Mouse (Mus musculus) mouse embryonic stem cell (cell line): ENCODE measurements around the gene Trim8.

Experiments
- in situ Hi-C, 2 experiments: fragments of 300-500 bp; cut with MboI; formaldehyde crosslinking; loops; 1 replicate in 1 of 2; 3 replicates in 1 of 2; pipeline ENCODE4 v1.14.3; 2019 to 2020; ENCODE audit warnings: low sequenced_read_pairs in 2 of 2, low pct_unique_long_range_greater_than_20kb in 1 of 2, mixed read lengths in 1 of 2; ENCODE audit not compliant: unreplicated experiment in 1 of 2

The Trim8 gene

GRCm38 (mm10) chr19:46564043-46564462 is 62.6 kb downstream of the Trim8 start:
- in situ Hi-C loops: no loop called here
